Mouse (Mus musculus): ENCODE data around the gene A4galt. TPM values are rescaled to one million over a fixed set of nuclear protein-coding genes. Genes with fewer than 3 reads are reported as not detected.
"Not testable (repeated sequence)": the region's sequence is repeated elsewhere in the genome, so short reads cannot be mapped to it uniquely, and the experiment has no call there.

A4galt gene
- total RNA-seq (2021): 1 to 10 TPM; 3.7 to 4.3 TPM
- long read RNA-seq, experiment 1: 0 reads
- long read RNA-seq, experiment 2: 0 reads

- DNase-seq: peak; percentile 62
These were observed at the start of gene A4galt for GRCm38 (mm10) chr15:83251176-83252004. TSS of gene A4galt (minus strand) at chr15:83251774.

DNA sequence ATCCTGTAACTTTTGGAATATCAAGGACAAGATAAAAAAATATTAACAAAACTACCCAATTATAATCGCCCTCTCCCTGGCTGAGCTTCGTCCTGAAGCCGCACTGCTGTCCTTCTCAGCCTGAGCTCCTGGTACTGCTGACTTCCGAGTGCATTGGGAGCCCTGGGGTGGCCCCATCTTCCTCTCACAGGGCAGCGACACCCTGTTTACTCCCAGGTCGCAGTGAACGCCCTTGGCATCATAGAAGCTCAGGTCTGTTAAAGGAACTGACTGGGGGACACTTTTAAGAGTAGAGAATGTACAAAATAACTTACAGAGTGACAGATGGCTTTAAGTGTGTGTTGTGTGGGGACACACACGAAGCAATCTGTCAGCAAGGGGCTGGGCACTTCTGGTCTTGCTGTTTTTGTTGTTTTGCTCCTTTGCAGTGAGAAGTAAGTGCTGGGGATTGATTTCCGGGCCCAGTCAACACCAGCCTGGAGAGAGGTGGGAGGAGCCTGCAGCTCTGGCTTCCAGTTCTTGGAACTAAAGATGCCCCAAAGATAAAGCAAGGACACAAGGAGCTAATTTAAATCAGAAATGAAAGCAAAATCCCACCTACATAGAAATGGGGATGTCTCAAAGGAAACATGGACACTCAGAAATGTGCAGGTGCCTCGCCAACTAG lies 48.5 kb upstream of the A4galt start:
- no peak for DNase-seq

DNA sequence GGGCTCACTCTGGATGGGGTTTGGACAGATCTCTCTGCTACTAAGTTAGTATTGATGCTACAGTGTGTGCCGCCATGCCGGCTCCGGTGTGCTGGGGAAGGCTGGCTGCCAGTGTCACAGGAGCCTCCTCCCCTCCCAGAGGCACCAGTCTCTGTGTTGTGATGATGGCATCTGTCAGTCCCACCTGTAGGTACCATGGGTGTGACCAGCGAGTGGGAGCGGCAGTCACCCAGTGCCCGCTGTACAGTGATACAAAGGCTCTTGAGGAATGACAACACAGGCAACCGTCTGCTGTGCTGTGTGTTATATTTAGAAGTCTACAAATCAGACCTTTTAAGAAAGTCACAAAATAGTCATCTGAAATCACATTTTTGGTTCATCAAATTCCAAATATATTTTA lies 47.9 kb upstream of the A4galt start:
- DNase-seq: no peak

GRCm38 (mm10) chr15:83298810-83299209 lies 47.2 kb upstream of the A4galt start:
- DNase-seq: no peak

DNA sequence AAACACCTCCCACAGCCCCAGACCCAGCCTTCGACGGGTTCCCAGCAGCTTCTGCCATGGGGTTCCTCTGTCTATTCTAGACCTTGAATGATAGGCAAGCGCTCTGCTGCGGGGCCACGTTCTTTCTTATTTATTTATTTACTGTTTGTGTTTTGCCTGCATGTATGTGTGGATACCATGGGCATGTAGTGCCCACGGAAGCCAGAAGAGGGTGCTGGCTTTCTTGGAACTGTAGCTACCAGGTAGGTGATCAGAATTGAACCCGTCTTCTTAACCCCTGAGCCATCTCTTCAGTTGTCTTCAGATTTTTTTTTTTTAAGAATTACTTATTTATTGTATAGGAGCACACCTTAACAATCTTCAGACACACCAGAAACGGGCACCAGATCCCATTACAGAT lies 46.7 kb upstream of the A4galt start:
- DNase-seq: no peak

DNA sequence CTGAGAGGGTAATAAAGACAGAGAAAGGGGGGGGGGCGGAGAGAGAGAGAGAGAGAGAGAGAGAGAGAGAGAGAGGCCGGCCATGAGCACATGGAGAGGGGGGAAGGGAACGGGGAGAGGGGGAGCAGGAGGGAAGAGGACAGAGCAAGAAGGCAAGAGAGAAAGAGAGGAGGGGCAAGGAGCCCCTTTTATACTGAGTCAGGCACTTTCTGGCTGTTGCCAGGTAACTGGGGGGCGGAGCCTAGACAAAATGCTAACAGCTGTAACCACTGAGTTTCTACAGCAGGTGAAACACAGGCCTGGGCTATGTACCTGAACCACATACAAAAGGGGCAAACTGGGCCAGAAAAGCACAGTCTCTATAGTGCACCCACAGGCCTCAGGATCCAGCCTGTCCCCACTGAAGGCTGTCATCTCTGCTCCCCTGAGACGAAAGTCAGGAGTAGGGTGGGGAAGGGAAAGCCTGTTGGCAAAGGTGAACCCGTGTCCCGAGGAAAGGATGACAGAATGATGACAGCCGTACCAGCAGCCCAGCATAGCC lies 45.3 kb upstream of the A4galt start:
- no peak for DNase-seq

DNA sequence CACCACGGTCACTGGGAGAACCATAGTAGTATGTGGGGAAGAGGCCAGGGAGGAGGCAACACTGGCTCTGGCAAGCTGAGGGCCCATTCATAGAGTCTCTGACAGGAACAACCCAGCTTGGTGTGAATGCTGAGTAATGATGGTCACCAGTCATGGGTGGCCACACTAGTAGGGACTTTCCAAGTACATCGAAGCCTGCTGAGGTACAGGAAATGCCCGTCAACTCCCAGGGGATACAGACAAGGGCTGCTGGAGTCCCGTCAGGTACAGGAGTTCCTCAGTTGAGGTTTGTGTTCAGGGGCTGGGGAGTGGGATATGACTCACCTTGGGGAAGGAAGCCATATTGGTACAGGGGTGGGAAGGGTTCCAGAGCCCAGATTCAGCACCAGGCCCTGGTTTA lies 44.5 kb upstream of the A4galt start:
- DNase-seq: no peak

GRCm38 (mm10) chr15:83294954-83295353 lies 43.4 kb upstream of the A4galt start:
- no peak for DNase-seq

DNA sequence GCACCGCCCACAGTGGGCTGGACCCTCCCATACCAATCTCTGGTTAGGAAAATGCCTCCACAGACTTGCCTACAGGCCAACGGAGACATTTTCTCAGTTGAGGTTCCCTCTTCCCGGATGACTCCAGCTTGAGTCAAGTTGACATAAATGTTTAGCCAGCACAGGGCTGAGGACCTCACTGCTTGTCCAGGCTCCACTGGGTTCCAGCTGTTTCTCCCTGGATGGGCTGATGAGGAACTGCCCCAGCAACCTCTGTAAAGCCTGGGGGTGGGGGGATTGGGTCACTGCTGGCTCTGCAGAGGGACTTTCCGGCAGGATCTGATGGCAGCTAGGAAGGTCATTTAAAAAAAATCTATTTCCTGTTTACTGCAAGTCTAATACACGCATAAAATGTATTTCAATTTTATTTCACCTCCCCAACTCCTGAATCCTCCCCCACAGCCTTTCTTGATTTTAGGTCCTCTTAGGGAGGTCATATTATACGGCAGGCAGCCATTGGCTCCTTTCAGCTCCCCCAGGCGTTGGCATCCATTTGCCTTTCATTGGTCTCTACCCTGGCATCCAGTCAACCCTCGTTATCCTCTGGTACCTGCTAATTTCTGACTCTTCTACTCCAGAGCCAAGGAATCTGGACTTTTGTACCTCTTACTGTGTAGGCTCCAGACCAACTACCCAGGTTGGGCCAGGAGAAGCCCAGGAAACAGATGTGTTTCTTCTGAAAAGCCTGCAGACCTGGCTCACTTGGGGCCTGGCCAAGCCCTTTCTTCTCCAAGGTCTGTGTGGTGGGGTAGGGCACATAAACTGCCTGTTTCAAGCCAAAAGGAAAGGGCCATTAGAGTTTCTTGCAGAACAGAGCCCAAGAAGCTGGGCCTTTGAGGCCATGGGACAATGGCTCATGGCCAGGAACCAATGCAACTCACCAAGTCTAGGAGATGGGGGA lies 42.4 kb upstream of the A4galt start:
- no peak for DNase-seq

GRCm38 (mm10) chr15:83293144-83293543 lies 41.6 kb upstream of the A4galt start:
- no peak for DNase-seq

DNA sequence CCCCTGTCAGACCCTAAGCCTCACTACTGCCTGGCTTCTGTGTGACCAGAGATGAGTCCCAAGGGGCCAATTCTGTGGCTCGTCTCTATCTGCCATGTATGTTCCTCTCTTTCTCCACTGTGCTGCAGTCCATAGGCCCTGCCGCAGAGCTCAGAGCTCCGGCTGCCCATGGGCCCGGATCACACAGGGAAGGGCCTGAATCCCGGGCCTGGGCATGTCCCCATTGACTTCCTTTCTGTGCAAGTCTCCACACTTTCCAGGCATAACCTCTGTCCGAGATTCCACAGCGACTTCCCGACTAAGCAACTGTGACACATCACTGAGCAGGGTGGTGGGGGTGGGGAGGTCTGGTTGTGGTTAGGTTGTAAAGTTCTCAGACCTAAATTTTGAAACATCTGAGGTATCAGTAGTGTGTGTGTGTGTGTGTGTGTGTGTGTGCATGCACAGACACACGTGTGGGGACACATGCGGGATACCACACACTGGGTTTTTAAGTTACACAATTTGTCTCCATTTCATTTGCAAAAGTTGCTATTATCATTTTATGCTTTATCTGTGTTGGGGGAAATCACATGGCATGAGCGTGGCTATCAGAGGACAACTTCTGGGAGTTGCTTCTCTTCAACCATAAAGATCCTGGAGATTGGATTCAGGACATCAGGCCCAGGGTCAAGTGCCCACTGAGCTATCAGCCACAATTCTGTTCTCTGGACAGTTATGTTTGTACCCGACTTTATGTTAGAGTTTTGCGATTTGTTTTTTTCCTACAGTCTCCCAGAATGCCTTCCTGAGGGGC lies 40.9 kb upstream of the A4galt start:
- DNase-seq: no peak

GRCm38 (mm10) chr15:83290899-83291298 lies 39.3 kb upstream of the A4galt start:
- DNase-seq: no peak

DNA sequence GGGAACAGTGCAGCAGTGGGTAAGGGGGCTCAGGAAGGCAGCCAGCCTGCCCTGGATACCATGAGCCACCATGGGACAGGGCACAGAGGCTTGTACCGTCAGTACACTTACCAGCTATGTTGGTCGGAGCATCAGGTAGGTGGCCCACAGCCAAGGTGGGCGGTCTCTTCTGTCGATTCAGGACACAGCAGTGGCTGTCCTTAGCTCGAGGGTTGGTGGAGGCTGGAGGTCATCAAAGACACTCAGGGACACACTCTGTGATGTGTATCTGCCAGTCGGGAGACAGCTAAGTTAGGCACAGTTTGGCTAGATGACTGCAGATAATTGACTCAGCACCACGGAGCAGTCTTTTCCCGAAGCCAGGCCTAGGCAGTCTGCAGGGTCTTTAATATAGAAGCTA lies 33.3 kb upstream of the A4galt start:
- no peak for DNase-seq

GRCm38 (mm10) chr15:83282397-83282796 lies 30.8 kb upstream of the A4galt start:
- DNase-seq: no peak

DNA sequence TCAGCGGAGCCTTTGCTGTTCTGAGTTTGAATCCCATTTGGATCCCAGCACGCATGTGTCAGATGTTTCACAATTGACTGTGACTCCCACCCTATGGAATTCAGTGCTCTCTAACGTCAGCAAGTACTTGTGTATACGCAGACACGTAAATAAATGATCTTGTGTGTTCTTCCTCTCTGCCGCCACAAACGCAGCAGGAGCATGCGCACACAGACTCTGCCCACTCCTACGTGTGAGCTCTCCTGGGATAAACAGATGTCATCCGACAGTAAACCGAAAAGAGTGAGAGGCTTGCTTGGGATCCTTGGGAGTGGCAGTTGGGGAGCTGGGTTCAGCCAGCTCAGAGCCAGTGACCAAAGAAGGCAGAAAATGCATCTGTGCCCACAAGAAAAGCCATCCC lies 29.7 kb upstream of the A4galt start:
- no peak for DNase-seq

DNA sequence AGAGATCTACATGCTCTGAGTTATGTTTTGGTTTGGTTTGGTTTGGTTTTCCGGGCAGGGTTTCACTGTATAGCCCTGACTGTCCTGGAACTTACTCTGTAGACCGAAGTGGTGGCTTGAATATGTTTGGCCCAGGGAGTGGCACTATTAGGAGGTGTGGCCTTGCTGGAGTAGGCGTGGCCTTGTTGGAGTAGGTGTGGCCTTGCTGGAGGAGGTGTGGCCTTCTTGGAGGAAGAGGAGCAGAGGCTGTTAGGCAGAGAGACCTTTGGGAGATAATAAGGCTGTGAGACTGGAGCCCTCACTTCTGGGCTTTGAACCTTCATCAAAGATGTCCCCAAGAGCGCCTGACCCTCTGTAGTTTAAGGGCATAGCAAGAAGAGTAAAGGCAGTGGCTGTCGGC lies 27.0 kb upstream of the A4galt start:
- DNase-seq: no peak

- DNase-seq: no peak
These were observed 25.9 kb upstream of the A4galt start for GRCm38 (mm10) chr15:83277451-83277850.

DNA sequence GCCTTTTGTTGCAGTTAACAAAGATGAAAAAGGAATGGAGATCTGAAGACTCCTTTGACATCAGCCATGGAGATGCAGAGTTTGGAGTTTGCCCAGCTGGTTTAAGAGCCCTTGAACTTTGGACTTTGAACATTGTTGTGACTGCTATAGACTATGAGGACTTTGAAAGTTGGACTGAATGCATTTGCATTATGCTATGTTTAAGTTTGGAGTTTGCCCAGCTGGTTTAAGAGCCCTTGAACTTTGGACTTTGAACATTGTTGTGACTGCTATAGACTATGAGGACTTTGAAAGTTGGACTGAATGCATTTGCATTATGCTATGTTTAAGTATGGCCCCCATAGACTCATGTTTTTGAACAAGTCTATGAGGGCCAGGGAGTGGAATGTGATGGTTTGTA lies 22.7 kb upstream of the A4galt start:
- DNase-seq: not testable (repeated sequence)

DNA sequence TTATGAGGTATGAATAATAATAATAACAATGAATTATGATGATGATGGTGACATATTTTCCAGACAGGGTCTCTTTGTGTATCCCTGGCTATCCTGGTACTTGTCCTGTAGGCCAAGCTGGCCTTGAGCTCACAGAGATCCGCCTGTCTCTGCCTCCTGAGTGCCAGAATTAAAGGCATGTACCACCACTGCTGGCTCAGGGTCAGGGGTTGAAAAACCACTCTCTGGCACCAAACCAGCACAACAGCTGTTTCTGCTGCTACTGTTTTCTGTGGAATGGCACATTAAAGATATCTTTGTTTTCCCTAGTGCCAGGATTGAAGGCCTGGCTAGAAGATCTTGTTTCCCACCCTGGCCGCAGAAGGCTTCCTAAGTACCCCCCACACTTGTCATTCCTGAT lies 21.4 kb upstream of the A4galt start:
- DNase-seq: no peak

GRCm38 (mm10) chr15:83271221-83271620 lies 19.6 kb upstream of the A4galt start:
- DNase-seq: not testable (repeated sequence)

DNA sequence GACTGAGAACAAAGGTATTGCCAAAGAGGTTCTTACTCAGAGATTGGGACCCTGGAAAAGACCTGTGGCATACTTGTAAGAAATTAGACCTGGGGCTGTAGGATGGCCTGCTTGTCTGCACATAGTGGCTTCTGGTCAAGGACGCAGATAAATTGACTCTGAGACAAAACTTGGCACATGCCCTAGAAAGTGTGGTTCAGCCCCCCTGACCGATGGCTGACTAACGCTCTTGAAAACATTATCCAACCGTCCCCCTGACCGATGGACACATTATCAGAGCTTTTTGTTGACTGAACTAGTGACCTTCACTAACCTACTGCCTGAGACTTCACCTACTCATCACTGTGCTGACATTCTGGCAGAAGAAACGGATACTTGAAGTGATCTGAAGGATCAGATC lies 18.4 kb upstream of the A4galt start:
- not testable (repeated sequence) for DNase-seq

All from gastrocnemius, postnatal 25 days (tissue).